Mouse (Mus musculus) central nervous system, embryonic 18 days (tissue): ENCODE results near the gene Olfr1211. TPM values are rescaled to one million over a fixed set of nuclear protein-coding genes. Genes with fewer than 3 reads are reported as not detected.

Experiments
- polyA plus RNA-seq: library from polyadenylated mRNA; depleted of rRNA; stranded (reverse); fragments of >200 nt; gene quantifications from 2 replicates; pipeline ENCODE4 v1.2.3, GENCODE M21; 2012; rRNA removed

Gene Olfr1211
- polyA plus RNA-seq, result not detected in 2 replicates

GRCm38 (mm10) chr2:88938011-88938410, at the start of gene Olfr1211:
Gene Olfr1211 (minus strand): TSS chr2:88938111.

GRCm38 (mm10) chr2:88980181-88980580, 42.3 kb upstream of the Olfr1211 start, which contains the start of gene Gm13762:
Gene Gm13762 (minus strand): TSS chr2:88980281.

DNA sequence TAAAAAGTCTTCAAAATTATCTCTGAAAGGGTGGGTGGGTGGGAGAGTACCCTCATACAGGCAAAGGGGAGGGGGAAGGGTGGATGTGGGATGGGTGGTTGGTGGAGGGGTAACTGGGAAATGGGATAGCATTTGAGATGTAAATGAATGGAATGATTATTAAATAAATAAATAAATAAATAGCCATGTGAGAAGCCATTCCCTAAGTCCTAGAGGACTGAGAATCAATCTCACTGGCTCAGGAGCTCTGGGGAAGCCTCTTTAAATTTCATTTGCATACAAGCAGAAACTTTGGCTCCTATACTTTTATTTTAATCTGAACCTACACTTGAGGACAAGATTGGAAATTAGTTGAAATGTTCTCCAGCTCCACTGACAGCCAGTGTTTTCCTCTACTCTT, 15.8 kb upstream of the Olfr1211 start, which contains the start of gene Olfr1212:
TSS of gene Olfr1212 (plus strand) at position 301 of the 400 bp plus-strand sequence.

DNA sequence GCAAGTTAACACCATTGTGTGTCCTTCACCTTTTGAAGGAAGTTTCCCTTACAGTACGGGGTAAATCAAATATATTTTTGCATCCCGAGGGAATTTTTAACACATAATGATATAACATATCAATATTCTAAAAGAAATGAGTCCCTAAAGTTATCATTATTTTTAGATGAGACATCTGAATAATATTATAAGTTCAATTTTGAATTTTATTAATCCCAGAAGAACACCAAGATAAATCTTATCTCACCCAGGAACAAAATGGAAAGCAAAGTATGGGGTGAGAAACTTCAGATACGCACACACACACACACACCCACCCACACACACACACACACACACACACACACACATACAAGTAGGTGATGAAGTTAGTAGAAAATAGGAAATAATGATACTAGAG, 22.9 kb downstream of the Olfr1211 start, which contains the start of gene Olfr1209:
TSS of gene Olfr1209 (minus strand) at position 101 of the 400 bp plus-strand sequence.

DNA sequence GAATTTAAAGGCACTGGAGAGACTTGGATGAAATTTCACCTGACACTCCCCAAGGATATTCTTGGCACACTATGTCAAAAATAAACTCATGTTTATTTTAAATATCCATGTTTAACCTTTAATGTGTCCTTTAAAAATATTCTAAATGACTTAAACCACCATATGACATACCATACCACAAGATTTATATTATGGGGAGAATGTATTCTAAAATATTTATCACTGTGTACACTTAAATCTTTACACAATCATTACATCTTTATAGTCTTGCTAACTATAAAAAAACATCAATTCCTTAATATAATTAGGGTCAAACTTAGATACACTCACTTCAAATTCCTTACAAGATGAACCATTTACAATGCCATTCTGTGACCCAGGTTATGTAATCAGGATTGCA, 35.7 kb downstream of the Olfr1211 start, which contains the start of gene Olfr1208:
TSS of gene Olfr1208 (minus strand) at position 101 of the 400 bp plus-strand sequence.

Other genes with a start within 250 kb of the Olfr1211 start
- not detected in 2 replicates for gene Olfr1195, start 248.9 kb downstream of the Olfr1211 start, polyA plus RNA-seq
- not detected in 2 replicates for gene Olfr1196, start 233.5 kb downstream of the Olfr1211 start, polyA plus RNA-seq
- not detected in 2 replicates for gene Olfr1197, start 205.7 kb downstream of the Olfr1211 start, polyA plus RNA-seq
- gene Olfr1198, start 186.7 kb downstream of the Olfr1211 start, polyA plus RNA-seq, result not detected in 2 replicates
- gene Olfr1199, start 177.6 kb downstream of the Olfr1211 start, polyA plus RNA-seq, result not detected in 2 replicates
- not detected in 2 replicates for gene Olfr1200, start 167.6 kb downstream of the Olfr1211 start, polyA plus RNA-seq
- gene Olfr1201, start 145.1 kb downstream of the Olfr1211 start, polyA plus RNA-seq, result not detected in 2 replicates
- gene Olfr1202, start 123.6 kb downstream of the Olfr1211 start, polyA plus RNA-seq, result not detected in 2 replicates
- not detected in 2 replicates for gene Olfr1205, start 108.4 kb downstream of the Olfr1211 start, polyA plus RNA-seq
- gene Olfr1204, start 88.8 kb downstream of the Olfr1211 start, polyA plus RNA-seq, result not detected in 2 replicates
- gene Olfr1206, start 74.9 kb downstream of the Olfr1211 start, polyA plus RNA-seq, result not detected in 2 replicates
- not detected in 2 replicates for gene Olfr1208, start 35.8 kb downstream of the Olfr1211 start, polyA plus RNA-seq
- not detected in 2 replicates for gene Olfr1209, start 23.0 kb downstream of the Olfr1211 start, polyA plus RNA-seq
- not detected in 2 replicates for gene Olfr1212, start 15.9 kb upstream of the Olfr1211 start, polyA plus RNA-seq
- gene Gm13762, start 42.2 kb upstream of the Olfr1211 start, polyA plus RNA-seq, result not detected in 2 replicates
- gene Olfr1214, start 54.5 kb upstream of the Olfr1211 start, polyA plus RNA-seq, result not detected in 2 replicates
- not detected in 2 replicates for gene Olfr1215, start 68.9 kb upstream of the Olfr1211 start, polyA plus RNA-seq
- gene Olfr1216, start 80.2 kb upstream of the Olfr1211 start, polyA plus RNA-seq, result not detected in 2 replicates
- gene Olfr1217, start 94.0 kb upstream of the Olfr1211 start, polyA plus RNA-seq, result not detected in 2 replicates
- not detected in 2 replicates for gene Olfr1218, start 123.1 kb upstream of the Olfr1211 start, polyA plus RNA-seq
- gene Olfr1219, start 145.4 kb upstream of the Olfr1211 start, polyA plus RNA-seq, result not detected in 2 replicates
- gene Olfr1220, start 168.7 kb upstream of the Olfr1211 start, polyA plus RNA-seq, result not detected in 2 replicates
- not detected in 2 replicates for gene Olfr1221, start 179.2 kb upstream of the Olfr1211 start, polyA plus RNA-seq
- gene Olfr1222, start 194.9 kb upstream of the Olfr1211 start, polyA plus RNA-seq, result not detected in 2 replicates
- not detected in 2 replicates for gene Olfr1223, start 213.4 kb upstream of the Olfr1211 start, polyA plus RNA-seq
- gene Olfr1224-ps1, start 226.0 kb upstream of the Olfr1211 start, polyA plus RNA-seq, result not detected in 2 replicates
- not detected in 2 replicates for gene Olfr1225, start 236.6 kb upstream of the Olfr1211 start, polyA plus RNA-seq